In the genomic region with DNA sequence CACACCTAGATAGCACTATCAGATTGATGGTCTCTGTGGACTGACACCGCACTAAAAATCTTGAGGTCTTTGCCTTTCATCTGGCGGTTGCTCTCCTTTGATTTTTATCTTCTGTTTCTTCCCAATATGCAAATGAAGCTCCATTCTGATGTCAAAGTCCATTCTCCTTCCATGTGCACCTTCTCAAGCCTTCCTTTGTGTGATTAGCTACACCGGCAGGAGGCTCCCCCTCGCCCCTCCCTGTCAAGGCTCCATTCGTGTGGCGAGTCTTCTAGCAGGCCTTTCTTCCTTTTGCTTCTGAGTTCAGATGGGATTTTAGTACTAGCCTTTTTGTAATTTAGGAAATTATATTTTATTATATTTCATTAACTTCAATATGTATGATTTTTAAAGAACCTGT, we compare ENCODE assay signal across 14 mouse cellular contexts.
"Had no signal": no experiment of that assay in that cellular context is flagged by ENCODE, and none has a peak within 500 bp of the region (broad histone marks: within the 10 kb centered on the region; RNA-seq: fewer than 3 reads in every experiment).

No protein-coding gene starts in this region.

- H3K9ac ChIP-seq: lung, embryonic 14.5 days; midbrain, embryonic 13.5 days; midbrain, embryonic 15.5 days; neural tube, embryonic 12.5 days had no signal

- H3K4me2 ChIP-seq: lung, embryonic 14.5 days; midbrain, embryonic 11.5 days; midbrain, embryonic 13.5 days; midbrain, embryonic 15.5 days; neural tube, embryonic 12.5 days had no signal

- ATAC-seq: midbrain, embryonic 13.5 days; midbrain, embryonic 15.5 days had no signal

- H3K9me3 ChIP-seq: midbrain, embryonic 13.5 days; midbrain, embryonic 15.5 days had no signal

- H3K27me3 ChIP-seq: midbrain, embryonic 13.5 days; midbrain, embryonic 15.5 days; neural tube, embryonic 12.5 days had no signal

- H3K4me1 ChIP-seq: midbrain, embryonic 15.5 days; neural tube, embryonic 12.5 days had no signal

- DNase-seq: lung, adult 18-20 months; lung, embryonic 14.5 days; lung, postnatal 10 days; lung, postnatal 4 days; right cerebral cortex, postnatal 14 days; right cerebral cortex, postnatal 4 days; spleen, adult 18-20 months; thymus, adult 18-20 months; thymus, postnatal 14 days; thymus, postnatal 36 days had no signal

- H3K36me3 ChIP-seq: midbrain, embryonic 13.5 days; midbrain, embryonic 15.5 days; neural tube, embryonic 12.5 days had no signal

- H3K4me3 ChIP-seq: midbrain, embryonic 13.5 days; midbrain, embryonic 15.5 days; neural tube, embryonic 12.5 days had no signal

- H3K27ac ChIP-seq: midbrain, embryonic 13.5 days; midbrain, embryonic 15.5 days; neural tube, embryonic 12.5 days had no signal
